Mouse (Mus musculus) liver, postnatal 0 days (tissue): ENCODE results near the gene Elf2.

Source experiments
- CTCF ChIP-seq: sonication (generic); IDR thresholded peaks from 2 replicates; pipeline ENCODE4 v1.5.1; 2016; ENCODE audit warnings: antibody characterized with exemption, low read depth
- EP300 ChIP-seq: IDR thresholded peaks from 2 replicates; pipeline ENCODE4 v1.6.1; 2016; ENCODE audit warnings: antibody characterized with exemption, low read depth, mild to moderate bottlenecking

DNA sequence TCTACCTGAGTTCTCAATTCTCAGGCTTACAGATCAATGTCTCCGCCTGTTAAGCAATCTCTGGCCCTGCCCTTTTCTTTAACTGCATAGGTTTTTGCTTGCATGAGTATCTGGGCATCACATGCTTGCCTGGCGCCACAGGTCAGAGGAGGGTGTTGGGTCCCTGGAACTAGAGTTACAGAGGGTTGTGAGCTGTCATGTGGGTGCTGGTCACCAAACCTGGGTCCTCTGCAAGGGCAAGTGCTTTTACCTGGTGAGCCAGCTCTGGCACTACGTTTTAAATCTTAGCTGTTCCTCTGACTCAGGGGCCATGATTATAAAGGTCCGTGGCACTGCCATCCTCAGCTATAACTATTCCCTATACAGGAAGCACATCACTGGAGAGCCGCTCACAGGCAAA is 19.3 kb downstream of the Elf2 start:
- TF ChIP-seq CTCF (no peak), EP300 (no peak)
